Mouse (Mus musculus) erythroblast, embryonic 14.5 days (primary cell): ENCODE data around the gene Cbfa2t2.

Source experiments
- GATA1 ChIP-seq: IDR thresholded peaks from 2 replicates; pipeline ENCODE4 v1.6.1; 2012; ENCODE audit warnings: low read length, inconsistent platforms, mixed read lengths
- TAL1 ChIP-seq: IDR thresholded peaks from 3 replicates; pipeline ENCODE4 v1.6.1; 2012; ENCODE audit warnings: low read length, inconsistent platforms, mixed read lengths

GRCm38 (mm10) chr2:154402811-154403210 is 33.5 kb upstream of the Cbfa2t2 start:
- no peak for TF ChIP-seq TAL1
- no peak for TF ChIP-seq GATA1
